Mouse (Mus musculus) lung, postnatal 0 days (tissue): ENCODE results near the gene Shisa8.

Experiments used
- CTCF ChIP-seq: IDR thresholded peaks from 2 replicates; pipeline ENCODE4 v1.5.1; 2016; ENCODE audit warnings: antibody characterized with exemption, mild to moderate bottlenecking
- EP300 ChIP-seq: IDR thresholded peaks from 2 replicates; pipeline ENCODE4 v1.6.1; 2016; ENCODE audit warnings: antibody characterized with exemption, mild to moderate bottlenecking, control low read depth

DNA sequence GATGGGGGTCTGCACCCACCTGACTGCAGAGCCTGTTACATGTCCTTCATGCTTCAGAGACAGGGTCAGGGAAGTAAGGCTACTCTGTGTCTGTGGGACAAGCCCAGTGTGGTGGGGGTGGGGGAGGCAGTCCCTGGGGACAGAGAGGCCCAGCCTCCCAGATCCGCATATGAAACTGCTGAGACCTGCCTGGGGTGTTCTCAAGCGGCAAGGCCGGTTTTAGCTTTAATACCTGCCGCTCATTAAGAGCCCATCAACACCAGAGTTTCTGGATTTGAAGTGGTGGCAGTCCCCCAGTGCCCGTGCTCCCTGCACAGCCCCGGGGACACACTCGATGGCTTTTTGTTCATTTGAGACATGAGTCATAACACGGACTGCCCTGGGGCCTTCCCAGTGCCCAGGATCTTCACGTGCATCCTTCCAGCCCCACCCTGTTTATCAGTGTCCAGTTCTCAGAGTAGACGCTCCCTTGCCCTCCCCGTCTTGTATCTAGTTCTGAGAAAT, 17.0 kb upstream of the Shisa8 start:
- TF ChIP-seq CTCF = no peak
- TF ChIP-seq EP300 = no peak
